Mouse (Mus musculus): Measurements from ENCODE around the gene Ccdc136.

DNA sequence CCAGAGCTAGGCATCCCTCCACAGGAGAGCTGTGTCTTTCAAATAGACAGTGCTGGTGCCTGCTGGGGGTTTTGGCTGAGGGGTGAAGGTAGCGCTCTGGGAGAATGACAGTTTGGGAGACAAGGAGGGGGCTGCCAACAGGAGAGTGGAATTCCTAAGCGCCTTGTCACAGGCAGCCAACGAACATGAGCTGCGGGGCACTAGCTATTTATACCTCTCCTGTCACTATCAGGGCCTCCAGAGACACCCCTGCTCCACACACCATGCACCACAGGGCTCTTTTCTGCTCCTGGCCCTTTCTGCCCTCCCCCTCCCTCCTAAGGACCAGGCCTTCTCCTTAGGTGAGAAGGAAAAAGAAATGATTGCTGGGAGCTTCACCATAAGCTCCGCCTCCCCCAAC lies 35.4 kb downstream of the Ccdc136 start:
- no peak for TF ChIP-seq CTCF (IDR thresholded peaks at IDR 0.05; ENCODE audit: control insufficient read depth, insufficient read depth, insufficient read length)
- no peak for TF ChIP-seq CEBPB (IDR thresholded peaks at IDR 0.05; ENCODE audit: low read depth)
- TF ChIP-seq USF1 (IDR thresholded peaks at IDR 0.05; ENCODE audit: low read depth) = no peak
- TF ChIP-seq MAX (IDR thresholded peaks at IDR 0.05) = no peak
- no peak for TF ChIP-seq MYOG (IDR thresholded peaks at IDR 0.05; ENCODE audit: control insufficient read depth, extremely low read depth, insufficient read length)
- TF ChIP-seq MYOD1 (IDR thresholded peaks at IDR 0.05; ENCODE audit: control insufficient read depth, insufficient read length, low read depth) = no peak

Data from C2C12 (cell line).